In the genomic region with DNA sequence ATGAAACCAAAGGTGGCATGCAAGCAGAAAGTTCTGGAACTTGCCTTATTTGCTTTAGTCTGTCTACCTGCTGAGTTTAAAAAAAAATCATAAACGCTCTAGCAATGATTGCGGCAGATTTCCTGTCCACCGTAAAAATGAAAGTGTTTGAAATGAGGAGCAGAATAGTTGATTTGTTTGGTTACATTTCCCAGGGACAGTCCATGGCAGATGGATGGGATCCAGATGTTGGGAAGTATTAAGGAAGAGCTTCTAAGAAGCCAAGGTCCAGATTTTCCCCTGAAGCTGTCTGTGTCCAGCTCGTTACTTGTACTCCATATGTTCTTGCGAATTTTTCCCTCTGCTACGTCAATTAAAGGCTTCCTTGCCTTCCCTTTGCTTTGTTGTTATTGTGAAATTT, we compare ENCODE assay signal across 15 mouse cellular contexts.
DNase-seq lines count a peak whose midpoint lies in the region; ATAC-seq and TF ChIP-seq lines count a peak whose summit lies in the region.
"Had no signal": no experiment of that assay in that cellular context is flagged by ENCODE, and none has a peak within 500 bp of the region (broad histone marks: within the 10 kb centered on the region; RNA-seq: fewer than 3 reads in every experiment).

No protein-coding gene starts in this region.

- no peaks in the 10 kb centered on the region for H3K9me3 ChIP-seq in heart, embryonic 14.5 days (ENCODE audit: control insufficient read depth, low read length)
- no peaks in the 10 kb centered on the region for H3K9me3 ChIP-seq in heart, embryonic 12.5 days (replicated peaks)
- H3K9me3 ChIP-seq in lung, embryonic 14.5 days (ENCODE audit: low read depth, low read length): no peaks in the 10 kb centered on the region
- H3K9me3 ChIP-seq in embryonic facial prominence, embryonic 14.5 days (ENCODE audit: control insufficient read depth, low read length): no peaks in the 10 kb centered on the region
- no peaks in the 10 kb centered on the region for H3K9me3 ChIP-seq in limb, embryonic 15.5 days
- H3K9me3 ChIP-seq in hindbrain, embryonic 11.5 days (ENCODE audit: control insufficient read depth, low read length): no peaks in the 10 kb centered on the region
- H3K9me3 ChIP-seq: hindbrain, embryonic 13.5 days; midbrain, embryonic 10.5 days had no signal

- peaks cover 18 to 35% of the 10 kb centered on the region in 2 experiments for H3K4me1 ChIP-seq in heart, embryonic 14.5 days (ENCODE audit: control insufficient read depth in 2 of 2, insufficient read depth in 2 of 2, low read length in 2 of 2)
- peaks cover 38% of the 10 kb centered on the region for H3K4me1 ChIP-seq in heart, embryonic 12.5 days (replicated peaks)
- H3K4me1 ChIP-seq in lung, embryonic 14.5 days (ENCODE audit: insufficient read depth): 0 out of 2 replicates have a peak, but pooled peaks cover 5% of the 10 kb centered on the region
- peaks cover 9% of the 10 kb centered on the region for H3K4me1 ChIP-seq in embryonic facial prominence, embryonic 14.5 days (ENCODE audit: control insufficient read depth, insufficient read depth, low read length)
- peaks cover 4% of the 10 kb centered on the region; the same call in 1 of the 2 replicates for H3K4me1 ChIP-seq in limb, embryonic 15.5 days
- H3K4me1 ChIP-seq in hindbrain, embryonic 11.5 days (replicated peaks; ENCODE audit: control insufficient read depth, insufficient read depth, low read length): no peaks in the 10 kb centered on the region; the same call in 1 of the 2 replicates

- peak; percentile 75 for DNase-seq in lung, embryonic 14.5 days
- no peak for DNase-seq in lung, postnatal 36 days
- peak; percentile 63 for DNase-seq in embryonic facial prominence, embryonic 14.5 days (ENCODE audit: low spot score)
- no peak for DNase-seq in hindbrain, embryonic 11.5 days (ENCODE audit: low spot score)
- DNase-seq: cerebellum, adult 2 months; cerebellum, postnatal 36 days; heart, adult 18-20 months; thymus, postnatal 36 days had no signal

- TF ChIP-seq CTCF in lung, embryonic 14.5 days (IDR thresholded peaks at IDR 0.05; ENCODE audit: low read depth): no peak

- no peak overlapping the region for H3K4me3 ChIP-seq in heart, embryonic 14.5 days (ENCODE audit: control insufficient read depth in 1 of 2, insufficient read depth in 1 of 2, low read depth in 1 of 2, low read length in 2 of 2)
- no peak overlapping the region for H3K4me3 ChIP-seq in heart, embryonic 12.5 days
- H3K4me3 ChIP-seq in lung, embryonic 14.5 days (ENCODE audit: low read depth, low read length): no peak overlapping the region
- H3K4me3 ChIP-seq in embryonic facial prominence, embryonic 14.5 days (ENCODE audit: low read depth, low read length): no peak overlapping the region
- H3K4me3 ChIP-seq in limb, embryonic 15.5 days: no peak overlapping the region
- H3K4me3 ChIP-seq in hindbrain, embryonic 11.5 days (ENCODE audit: low read depth, low read length): no peak overlapping the region
- H3K4me3 ChIP-seq: hindbrain, embryonic 13.5 days; midbrain, embryonic 10.5 days had no signal

- H3K27me3 ChIP-seq in heart, embryonic 14.5 days (ENCODE audit: control insufficient read depth, insufficient read depth, low read length): no peaks in the 10 kb centered on the region
- 0 out of 2 replicates have a peak, but pooled peaks cover 3% of the 10 kb centered on the region for H3K27me3 ChIP-seq in heart, embryonic 12.5 days (replicated peaks)
- H3K27me3 ChIP-seq in lung, embryonic 14.5 days (ENCODE audit: insufficient read depth, low read length): no peaks in the 10 kb centered on the region
- no peaks in the 10 kb centered on the region for H3K27me3 ChIP-seq in embryonic facial prominence, embryonic 14.5 days (replicated peaks; ENCODE audit: control insufficient read depth, insufficient read depth, low read length)
- H3K27me3 ChIP-seq in limb, embryonic 15.5 days: 0 out of 2 replicates have a peak, but pooled peaks cover 3% of the 10 kb centered on the region
- H3K27me3 ChIP-seq in hindbrain, embryonic 11.5 days (ENCODE audit: control insufficient read depth, insufficient read depth, low read length): no peaks in the 10 kb centered on the region
- H3K27me3 ChIP-seq: hindbrain, embryonic 13.5 days had no signal

- H3K4me2 ChIP-seq in heart, embryonic 14.5 days (ENCODE audit: low read length): 0 out of 2 replicates have a peak overlapping the region, but pooled peaks have one; percentile 11
- no peak overlapping the region for H3K4me2 ChIP-seq in heart, embryonic 12.5 days
- no peak overlapping the region for H3K4me2 ChIP-seq in lung, embryonic 14.5 days
- no peak overlapping the region; the same call in 1 of the 2 replicates for H3K4me2 ChIP-seq in embryonic facial prominence, embryonic 14.5 days (ENCODE audit: low read depth, low read length)
- H3K4me2 ChIP-seq in limb, embryonic 15.5 days: 0 out of 2 replicates have a peak overlapping the region, but pooled peaks have one; percentile 10
- H3K4me2 ChIP-seq in hindbrain, embryonic 11.5 days (replicated peaks; ENCODE audit: low read depth, low read length): no peak overlapping the region
- H3K4me2 ChIP-seq: hindbrain, embryonic 13.5 days had no signal

- WGBS in heart, embryonic 14.5 days: 81% methylated on average over 6 of the region's 6 CpGs
- 74% methylated on average over 6 of the region's 6 CpGs for WGBS in heart, embryonic 12.5 days
- WGBS in lung, embryonic 14.5 days: 33% methylated on average over 6 of the region's 6 CpGs
- 46% methylated on average over 6 of the region's 6 CpGs for whole genome bisulfite sequencing in embryonic facial prominence, embryonic 14.5 days
- 31% methylated on average over 6 of the region's 6 CpGs for WGBS in limb, embryonic 15.5 days
- 68% methylated on average over 6 of the region's 6 CpGs for WGBS in hindbrain, embryonic 11.5 days

- H3K36me3 ChIP-seq in heart, embryonic 14.5 days (ENCODE audit: control insufficient read depth, insufficient read depth, low read length): no peaks in the 10 kb centered on the region
- H3K36me3 ChIP-seq in heart, embryonic 12.5 days: no peaks in the 10 kb centered on the region
- no peaks in the 10 kb centered on the region for H3K36me3 ChIP-seq in lung, embryonic 14.5 days (ENCODE audit: insufficient read depth)
- H3K36me3 ChIP-seq in embryonic facial prominence, embryonic 14.5 days (ENCODE audit: control insufficient read depth, insufficient read depth, low read length): no peaks in the 10 kb centered on the region
- no peaks in the 10 kb centered on the region for H3K36me3 ChIP-seq in limb, embryonic 15.5 days
- no peaks in the 10 kb centered on the region for H3K36me3 ChIP-seq in hindbrain, embryonic 11.5 days (ENCODE audit: control insufficient read depth, insufficient read depth, low read length)
- H3K36me3 ChIP-seq: hindbrain, embryonic 13.5 days; midbrain, embryonic 10.5 days had no signal

- no peak overlapping the region for H3K27ac ChIP-seq in heart, embryonic 14.5 days (replicated peaks in 1 of 2; ENCODE audit: control insufficient read depth in 1 of 2, insufficient read depth in 1 of 2, low read depth in 2 of 2, low read length in 2 of 2)
- H3K27ac ChIP-seq in heart, embryonic 12.5 days (ENCODE audit: poor library complexity, severe bottlenecking): no peak overlapping the region
- no peak overlapping the region for H3K27ac ChIP-seq in lung, embryonic 14.5 days (ENCODE audit: low read depth)
- H3K27ac ChIP-seq in embryonic facial prominence, embryonic 14.5 days (replicated peaks; ENCODE audit: low read depth, low read length): no peak overlapping the region
- H3K27ac ChIP-seq in limb, embryonic 15.5 days: peak overlapping the region; percentile 44
- no peak overlapping the region for H3K27ac ChIP-seq in hindbrain, embryonic 11.5 days (ENCODE audit: low read depth, low read length)
- H3K27ac ChIP-seq: hindbrain, embryonic 13.5 days; liver, embryonic 14.5 days; midbrain, embryonic 10.5 days had no signal

- no peak for ATAC-seq in heart, embryonic 14.5 days (ENCODE audit: insufficient number of reproducible peaks, insufficient read depth, low FRiP score, low read depth)
- no peak for ATAC-seq in heart, embryonic 12.5 days (ENCODE audit: insufficient number of reproducible peaks, low FRiP score)
- ATAC-seq in lung, embryonic 14.5 days (ENCODE audit: insufficient read depth): 0 out of 2 replicates have a peak, but pooled peaks have one; percentile 31
- ATAC-seq in embryonic facial prominence, embryonic 14.5 days (ENCODE audit: low read depth): peak; percentile 22; the same call in 1 of the 2 replicates
- ATAC-seq in limb, embryonic 15.5 days (ENCODE audit: insufficient number of reproducible peaks, low FRiP score, low TSS enrichment, low read depth): no peak
- ATAC-seq in hindbrain, embryonic 11.5 days (ENCODE audit: low FRiP score): no peak
- ATAC-seq: inflammation-experienced regulatory T-cells, adult 6 months had no signal

- no peak overlapping the region for H3K9ac ChIP-seq in heart, embryonic 14.5 days (ENCODE audit: low read length)
- H3K9ac ChIP-seq in heart, embryonic 12.5 days: no peak overlapping the region
- no peak overlapping the region for H3K9ac ChIP-seq in lung, embryonic 14.5 days
- no peak overlapping the region for H3K9ac ChIP-seq in embryonic facial prominence, embryonic 14.5 days (ENCODE audit: low read depth, low read length)
- no peak overlapping the region for H3K9ac ChIP-seq in limb, embryonic 15.5 days
- H3K9ac ChIP-seq in hindbrain, embryonic 11.5 days (ENCODE audit: low read depth, low read length): no peak overlapping the region
- H3K9ac ChIP-seq: hindbrain, embryonic 13.5 days; liver, embryonic 14.5 days had no signal

Comparison
In these comparisons a context has a peak if more than half of its experiments do, and no peak if none do; other contexts are left out.
1. H3K4me2 ChIP-seq: peak in heart, embryonic 14.5 days (single experiment) and limb, embryonic 15.5 days (single experiment); none in heart, embryonic 12.5 days (single experiment), lung, embryonic 14.5 days (single experiment), embryonic facial prominence, embryonic 14.5 days (single experiment) and hindbrain, embryonic 11.5 days (single experiment).
2. DNase-seq: peak in lung, embryonic 14.5 days (single experiment) and embryonic facial prominence, embryonic 14.5 days (single experiment); none in lung, postnatal 36 days (single experiment) and hindbrain, embryonic 11.5 days (single experiment).
3. ATAC-seq: peak in lung, embryonic 14.5 days (single experiment) and embryonic facial prominence, embryonic 14.5 days (single experiment); none in heart, embryonic 14.5 days (single experiment), heart, embryonic 12.5 days (single experiment), limb, embryonic 15.5 days (single experiment) and hindbrain, embryonic 11.5 days (single experiment).